Mouse (Mus musculus): ENCODE data around the gene St3gal3. TPM values are rescaled to one million over a fixed set of nuclear protein-coding genes. Genes with fewer than 3 reads are reported as not detected.
A peak's percentile ranks its signal among the peaks of the same experiment; 100 is the strongest.

Gene St3gal3
- polyA plus RNA-seq, 1 experiment from 2014 or later = 9.8 TPM

DNA sequence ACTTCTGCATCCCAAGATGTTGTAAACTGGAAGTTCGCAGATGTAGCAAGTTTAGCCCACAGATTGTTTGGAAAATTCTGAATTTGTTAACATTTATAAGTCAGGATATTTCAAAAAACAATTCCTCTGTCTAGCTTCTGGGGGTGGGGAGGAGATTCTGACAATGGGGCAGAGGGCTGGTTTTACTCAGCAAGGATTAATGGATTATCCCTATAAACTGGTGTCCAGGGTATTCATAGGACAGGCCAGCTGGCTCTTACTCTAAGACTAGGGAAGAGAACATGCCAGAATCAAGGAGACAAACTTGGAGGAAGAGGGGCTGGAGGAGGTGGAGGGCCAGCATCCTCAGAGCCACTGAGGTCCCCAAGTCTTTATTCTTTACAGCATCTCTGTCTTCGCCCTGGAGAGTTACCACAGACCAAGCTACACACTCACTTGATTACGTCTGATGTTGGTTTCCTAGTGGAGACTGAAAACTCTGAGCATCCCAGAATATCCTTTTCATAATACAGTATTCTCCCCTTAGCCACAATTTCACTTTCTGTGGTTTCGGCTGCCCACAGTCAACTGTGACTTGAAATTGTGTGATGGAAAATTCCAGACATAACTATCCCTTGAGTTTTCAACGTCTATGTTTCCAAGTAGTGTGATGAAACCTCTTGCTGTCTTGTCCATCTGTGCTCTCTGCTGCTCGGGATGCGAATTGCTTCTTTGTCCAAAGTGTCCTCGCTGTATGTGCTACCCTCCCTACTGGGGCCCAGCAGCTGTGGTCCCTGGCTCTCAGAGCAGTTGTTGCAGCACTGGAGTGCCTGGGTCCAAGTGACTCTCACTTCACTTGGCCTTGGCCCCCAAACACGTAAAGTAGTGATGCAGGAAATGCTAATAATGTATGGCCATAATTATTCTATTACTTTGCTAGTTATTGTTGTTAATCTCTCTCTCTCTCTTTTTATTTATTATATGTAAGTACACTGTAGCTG, 64.2 kb downstream of the St3gal3 start:
- no peak overlapping the region for H3K27ac ChIP-seq
- H3K4me3 ChIP-seq = no peak overlapping the region
- H3K27me3 ChIP-seq = no peaks in the 10 kb centered on the region
- no peak overlapping the region for H3K4me2 ChIP-seq
- H3K9ac ChIP-seq = no peak overlapping the region
- no peak for ATAC-seq (ENCODE audit: insufficient number of reproducible peaks, insufficient read depth, low FRiP score, low TSS enrichment, low read depth)
- H3K4me1 ChIP-seq = peaks cover 19% of the 10 kb centered on the region; the same call in 1 of the 2 replicates
- WGBS = 79% methylated on average over 9 of the region's 9 CpGs
- no peaks in the 10 kb centered on the region for H3K9me3 ChIP-seq
- peaks cover 4% of the 10 kb centered on the region; the same call in 1 of the 2 replicates for H3K36me3 ChIP-seq

DNA sequence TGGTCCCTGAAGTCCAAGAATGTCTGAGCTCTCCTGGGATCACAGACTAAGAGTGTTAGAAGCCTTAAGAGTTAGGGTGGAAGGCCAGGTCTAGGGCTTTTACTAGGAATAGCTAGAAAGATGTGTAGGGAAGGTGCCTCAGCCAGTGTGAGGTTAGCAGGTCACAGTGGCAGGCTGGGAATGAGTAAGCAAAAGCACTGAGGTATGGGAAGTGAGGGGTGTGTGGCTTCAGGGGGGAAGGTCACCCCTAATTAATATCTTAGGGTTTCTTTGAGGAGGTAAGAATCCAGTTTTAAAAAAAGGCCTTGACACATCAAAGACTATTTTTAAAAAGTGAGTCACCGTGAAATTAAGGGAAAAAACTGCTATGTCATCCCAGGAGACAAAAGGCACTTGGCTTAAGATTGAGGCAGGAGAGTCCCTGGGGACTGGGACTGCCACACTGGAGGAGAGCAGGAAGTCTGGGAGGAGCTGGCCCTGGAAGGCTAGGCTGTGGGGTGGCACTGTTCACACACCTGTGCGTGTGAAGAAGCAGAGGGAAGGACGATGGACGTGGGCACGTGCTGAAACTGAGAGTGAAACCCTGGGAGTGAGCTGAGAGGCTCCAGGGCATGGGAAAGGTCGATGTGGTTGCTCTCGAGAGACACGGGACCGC, 72.8 kb downstream of the St3gal3 start:
- no peak for ATAC-seq (ENCODE audit: insufficient number of reproducible peaks, insufficient read depth, low FRiP score, low TSS enrichment, low read depth)
- 44% methylated on average over 9 of the region's 9 CpGs for WGBS
- H3K36me3 ChIP-seq = no peaks in the 10 kb centered on the region
- H3K4me1 ChIP-seq = peaks cover 27% of the 10 kb centered on the region
- H3K4me2 ChIP-seq = no peak overlapping the region
- no peak overlapping the region for H3K4me3 ChIP-seq
- no peak overlapping the region for H3K27ac ChIP-seq
- no peaks in the 10 kb centered on the region for H3K9me3 ChIP-seq
- no peaks in the 10 kb centered on the region for H3K27me3 ChIP-seq
- no peak overlapping the region for H3K9ac ChIP-seq

DNA sequence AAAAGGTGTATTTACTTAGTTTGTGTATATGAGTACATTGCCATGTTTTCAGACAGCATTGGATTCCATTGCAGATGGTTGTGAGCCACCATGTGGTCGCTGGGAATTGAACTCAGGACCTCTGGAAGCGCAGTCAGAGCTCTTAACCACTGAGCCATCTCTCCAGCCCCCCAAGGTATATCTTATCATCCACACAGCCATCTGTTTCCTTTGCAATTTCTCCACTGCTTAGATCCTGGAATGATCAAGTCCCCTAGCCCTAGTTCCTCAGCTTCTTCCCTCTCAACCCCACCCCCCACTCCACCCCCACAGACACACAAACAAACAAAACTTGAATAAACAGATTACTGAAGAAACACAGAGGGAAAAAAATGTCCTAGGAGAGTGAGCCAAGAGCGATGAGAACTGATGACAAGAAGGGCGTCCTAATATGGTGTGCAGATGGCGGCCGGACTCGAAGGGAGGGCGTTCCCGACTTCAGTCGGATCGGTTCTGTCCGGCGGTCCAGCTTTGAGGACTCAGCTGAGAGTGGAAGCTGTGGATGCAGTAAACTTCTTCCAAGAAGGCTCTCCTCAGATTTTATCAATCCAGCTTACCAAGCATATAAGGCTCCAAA, 73.7 kb downstream of the St3gal3 start:
- 92% methylated on average over 13 of the region's 13 CpGs for WGBS
- Histone ChIP-seq H3K27ac (no peak overlapping the region), H3K4me1 (peaks cover 34% of the 10 kb centered on the region), H3K4me2 (no peak overlapping the region), H3K27me3 (no peaks in the 10 kb centered on the region), H3K9me3 (no peaks in the 10 kb centered on the region), H3K36me3 (no peaks in the 10 kb centered on the region), H3K9ac (no peak overlapping the region), H3K4me3 (no peak overlapping the region)
- ATAC-seq (ENCODE audit: insufficient number of reproducible peaks, insufficient read depth, low FRiP score, low TSS enrichment, low read depth) = no peak

DNA sequence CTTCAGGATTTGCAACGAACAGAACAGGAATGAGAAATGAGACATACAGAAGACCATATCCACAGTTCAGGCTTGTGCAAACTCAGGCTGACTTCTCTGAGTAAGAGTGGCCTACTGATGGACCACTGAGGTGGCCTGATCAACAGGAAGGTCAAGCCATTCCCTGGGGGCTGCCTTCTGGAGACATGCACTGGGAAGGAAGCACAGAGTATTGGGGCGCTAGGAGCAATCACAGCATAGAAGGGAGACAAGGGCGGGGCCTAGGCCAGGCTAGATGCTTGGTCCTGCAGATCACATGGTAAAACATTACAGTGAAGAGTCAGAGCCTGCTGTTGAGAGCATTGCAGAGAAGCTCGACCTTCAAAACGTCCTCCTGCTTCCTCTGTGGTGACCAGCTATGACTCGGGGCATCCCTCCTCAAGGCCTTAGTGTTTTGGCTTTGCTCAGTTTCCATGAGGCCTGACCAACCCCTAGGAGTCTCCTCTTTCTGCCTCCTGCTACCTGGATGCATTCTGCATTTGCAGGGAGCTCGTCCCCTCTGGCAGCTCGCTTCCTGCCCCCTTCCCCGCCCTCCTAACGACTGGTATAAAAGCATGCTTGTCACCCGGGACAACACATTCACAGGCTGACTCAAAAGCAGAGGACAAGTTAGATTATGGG, 74.8 kb downstream of the St3gal3 start:
- no peak for ATAC-seq (ENCODE audit: insufficient number of reproducible peaks, insufficient read depth, low FRiP score, low TSS enrichment, low read depth)
- Histone ChIP-seq H3K27ac (no peak overlapping the region), H3K27me3 (no peaks in the 10 kb centered on the region), H3K9me3 (no peaks in the 10 kb centered on the region), H3K36me3 (no peaks in the 10 kb centered on the region), H3K4me3 (no peak overlapping the region), H3K9ac (no peak overlapping the region), H3K4me2 (no peak overlapping the region), H3K4me1 (peaks cover 40% of the 10 kb centered on the region)
- WGBS = 59% methylated on average over 11 of the region's 11 CpGs

DNA sequence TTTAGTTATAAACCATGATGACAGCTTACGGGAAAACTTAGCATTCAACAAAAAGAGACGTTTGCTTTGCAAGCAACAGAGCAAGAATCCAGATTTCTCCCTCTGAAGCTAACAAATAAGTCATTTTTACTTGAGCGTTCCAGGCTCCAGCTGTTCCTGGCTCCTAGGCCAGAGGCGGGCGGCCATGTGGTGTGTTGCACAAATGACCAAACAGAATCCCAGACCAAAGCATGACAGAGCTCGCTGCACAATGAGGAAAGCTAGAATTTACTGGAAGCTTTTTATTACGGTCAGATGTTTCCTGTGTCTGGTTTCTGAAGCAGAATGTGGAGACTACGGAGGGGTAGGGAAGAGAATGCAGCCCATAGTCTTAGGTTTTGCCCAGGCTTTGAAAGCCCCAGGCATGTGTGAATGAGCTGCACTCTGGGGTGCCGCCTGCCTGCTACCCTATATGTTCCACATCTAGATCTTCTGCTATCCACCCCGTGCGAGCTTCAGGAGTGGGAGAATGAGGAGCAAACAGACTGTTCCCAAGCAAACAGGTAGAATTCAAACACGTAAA, 76.5 kb downstream of the St3gal3 start:
- no peak for ATAC-seq (ENCODE audit: insufficient number of reproducible peaks, insufficient read depth, low FRiP score, low TSS enrichment, low read depth)

DNA sequence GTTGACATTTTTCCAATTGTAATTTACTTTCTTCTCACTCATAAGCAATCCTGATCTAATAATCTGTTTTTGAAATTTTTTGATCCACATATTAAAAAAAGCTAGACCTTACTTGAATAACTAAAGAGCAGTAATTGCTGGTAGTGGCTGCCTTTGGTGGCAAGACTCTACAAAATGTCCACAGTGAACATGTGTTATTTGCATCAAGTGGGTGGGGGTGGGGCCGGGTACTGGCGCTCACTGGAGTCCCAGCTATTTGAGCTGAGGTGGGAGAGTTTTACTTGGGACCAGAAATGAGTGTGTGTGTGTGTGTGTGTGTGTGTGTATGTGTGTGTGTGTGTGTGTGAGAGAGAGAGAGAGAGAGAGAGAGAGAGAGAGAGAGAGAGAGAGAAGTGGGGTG, 77.6 kb downstream of the St3gal3 start:
- peaks cover 54% of the 10 kb centered on the region for H3K4me1 ChIP-seq
- H3K27me3 ChIP-seq = no peaks in the 10 kb centered on the region
- no peak for ATAC-seq (ENCODE audit: insufficient number of reproducible peaks, insufficient read depth, low FRiP score, low TSS enrichment, low read depth)
- 0 out of 2 replicates have a peak overlapping the region, but pooled peaks have one; percentile 23 for H3K27ac ChIP-seq
- no peaks in the 10 kb centered on the region for H3K9me3 ChIP-seq
- no peak overlapping the region for H3K4me3 ChIP-seq
- no peak overlapping the region for H3K4me2 ChIP-seq
- WGBS = 74% methylated on average over 2 of the region's 2 CpGs
- H3K9ac ChIP-seq = no peak overlapping the region
- no peaks in the 10 kb centered on the region for H3K36me3 ChIP-seq

More for the DNA sequence above, 76.5 kb downstream of the St3gal3 start:
- Histone ChIP-seq H3K9ac (no peak overlapping the region), H3K27me3 (no peaks in the 10 kb centered on the region), H3K4me3 (no peak overlapping the region), H3K4me2 (no peak overlapping the region), H3K4me1 (peaks cover 54% of the 10 kb centered on the region), H3K27ac (peak overlapping the region; percentile 80), H3K9me3 (no peaks in the 10 kb centered on the region), H3K36me3 (no peaks in the 10 kb centered on the region)
- WGBS = 45% methylated on average over 12 of the region's 12 CpGs

DNA sequence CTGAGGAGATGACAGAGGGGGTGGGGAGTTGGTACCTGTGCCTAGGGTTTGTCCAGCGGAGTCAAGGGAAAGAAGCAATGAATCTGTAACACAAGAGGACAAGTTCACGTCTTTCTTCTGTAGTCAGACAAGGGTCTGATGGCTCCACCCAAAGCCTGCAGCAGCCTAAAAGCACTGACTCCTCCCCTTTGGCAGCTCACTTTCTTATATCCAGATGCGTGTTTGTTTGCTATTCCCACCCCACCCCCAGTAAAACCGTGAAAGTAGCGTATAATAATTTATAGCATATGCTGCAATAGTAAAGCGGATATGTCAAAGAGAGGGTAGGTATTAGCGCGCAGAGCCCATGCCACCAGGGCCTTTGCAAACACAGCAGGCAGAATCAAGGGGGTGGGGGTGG, 80.1 kb downstream of the St3gal3 start:
- WGBS = 27% methylated on average over 8 of the region's 8 CpGs
- ATAC-seq (ENCODE audit: insufficient number of reproducible peaks, insufficient read depth, low FRiP score, low TSS enrichment, low read depth) = peak; percentile 67; the same call in 1 of the 2 replicates
- Histone ChIP-seq H3K4me3 (no peak overlapping the region), H3K36me3 (no peaks in the 10 kb centered on the region), H3K9me3 (no peaks in the 10 kb centered on the region), H3K4me1 (peaks cover 47% of the 10 kb centered on the region), H3K9ac (no peak overlapping the region), H3K27ac (peak overlapping the region; percentile 77), H3K27me3 (no peaks in the 10 kb centered on the region), H3K4me2 (peak overlapping the region; percentile 48)

DNA sequence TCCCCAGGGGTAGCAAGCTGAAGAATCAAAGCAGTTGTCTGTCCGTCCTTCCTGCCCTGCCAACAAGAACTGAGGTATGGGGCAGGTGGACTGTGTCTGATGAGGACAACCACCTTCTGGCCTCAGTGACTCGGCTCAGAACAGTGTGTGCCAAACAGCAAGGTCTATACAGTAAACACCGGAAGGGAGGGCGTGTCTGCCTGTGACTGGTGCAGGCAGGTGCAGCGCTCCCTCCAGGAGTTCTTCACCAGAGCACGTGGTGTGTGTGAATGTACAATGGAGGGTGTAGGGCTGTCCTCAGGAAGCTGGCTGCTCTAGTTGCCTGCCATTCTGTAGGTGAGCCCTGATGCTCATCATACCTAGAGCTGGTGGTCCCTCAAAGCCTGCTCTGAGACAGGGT, 80.8 kb downstream of the St3gal3 start:
- no peaks in the 10 kb centered on the region for H3K9me3 ChIP-seq
- H3K4me2 ChIP-seq = peak overlapping the region; percentile 48
- no peaks in the 10 kb centered on the region for H3K27me3 ChIP-seq
- 92% methylated on average over 6 of the region's 6 CpGs for WGBS
- H3K9ac ChIP-seq = no peak overlapping the region
- no peak for ATAC-seq (ENCODE audit: insufficient number of reproducible peaks, insufficient read depth, low FRiP score, low TSS enrichment, low read depth)
- H3K4me1 ChIP-seq = peaks cover 45% of the 10 kb centered on the region
- no peak overlapping the region for H3K4me3 ChIP-seq
- no peaks in the 10 kb centered on the region for H3K36me3 ChIP-seq
- peak overlapping the region; percentile 77 for H3K27ac ChIP-seq

DNA sequence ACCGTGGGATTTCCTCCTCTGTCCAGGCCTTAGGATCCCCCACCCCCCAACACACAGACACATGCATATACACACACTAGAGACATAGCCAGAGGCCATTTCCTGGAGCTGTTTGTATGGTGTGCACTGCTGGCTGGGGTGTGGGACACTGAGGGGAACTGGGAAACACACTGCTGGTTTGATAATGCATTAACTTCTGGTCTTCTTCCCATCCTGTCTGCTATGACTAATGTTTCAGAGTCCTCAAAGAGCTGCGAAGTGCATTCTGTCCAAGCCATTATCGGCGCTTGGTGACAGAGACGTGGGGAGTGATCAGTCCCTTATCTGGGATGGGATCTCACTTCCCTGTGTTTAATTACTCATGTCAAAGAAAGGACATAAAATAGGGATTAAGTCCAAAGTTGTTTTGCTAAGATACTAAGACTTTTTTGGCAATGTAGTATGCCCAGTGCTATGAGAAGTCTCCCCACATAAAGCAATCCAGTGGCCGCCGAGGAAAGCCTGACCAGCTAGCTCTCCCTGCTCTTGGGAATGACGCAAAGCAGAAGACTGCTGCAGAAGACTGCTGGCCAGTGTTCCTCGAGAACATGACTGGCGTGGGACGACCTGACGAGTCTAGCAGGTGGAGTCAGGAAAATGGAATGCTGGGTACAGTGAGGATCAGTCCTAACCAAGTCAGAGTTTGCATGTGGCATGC, 85.0 kb downstream of the St3gal3 start:
- WGBS = 74% methylated on average over 12 of the region's 12 CpGs
- no peaks in the 10 kb centered on the region for H3K36me3 ChIP-seq
- no peak overlapping the region for H3K4me2 ChIP-seq
- no peak for ATAC-seq (ENCODE audit: insufficient number of reproducible peaks, insufficient read depth, low FRiP score, low TSS enrichment, low read depth)
- H3K4me1 ChIP-seq = peaks cover 15% of the 10 kb centered on the region
- H3K4me3 ChIP-seq = no peak overlapping the region
- no peak overlapping the region for H3K27ac ChIP-seq
- no peaks in the 10 kb centered on the region for H3K27me3 ChIP-seq
- no peak overlapping the region for H3K9ac ChIP-seq
- H3K9me3 ChIP-seq = no peaks in the 10 kb centered on the region

DNA sequence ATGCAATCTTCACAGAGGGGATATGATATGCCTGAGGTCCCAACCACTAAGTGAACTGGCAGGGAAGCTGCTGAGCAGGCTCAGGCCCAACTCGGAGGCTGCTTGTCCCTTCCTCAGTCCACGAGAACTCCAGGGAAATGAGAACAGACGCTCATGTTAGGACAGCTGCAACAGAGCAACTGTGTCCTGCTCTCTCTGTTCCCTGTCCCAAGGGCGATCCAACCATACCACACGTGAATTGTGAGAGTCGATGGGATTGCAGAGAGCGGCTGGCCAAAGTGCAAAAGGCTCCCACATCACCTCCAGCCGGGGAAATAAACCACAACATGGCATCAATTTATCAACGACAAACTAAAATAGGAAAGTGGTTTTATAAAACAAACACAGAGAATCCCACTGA, 90.2 kb downstream of the St3gal3 start:
- H3K4me2 ChIP-seq = no peak overlapping the region
- H3K27me3 ChIP-seq = no peaks in the 10 kb centered on the region
- no peak overlapping the region for H3K27ac ChIP-seq
- H3K9me3 ChIP-seq = no peaks in the 10 kb centered on the region
- WGBS = 56% methylated on average over 9 of the region's 9 CpGs
- no peak overlapping the region for H3K4me3 ChIP-seq
- peaks cover 22% of the 10 kb centered on the region for H3K4me1 ChIP-seq
- no peak overlapping the region for H3K9ac ChIP-seq
- ATAC-seq (ENCODE audit: insufficient number of reproducible peaks, insufficient read depth, low FRiP score, low TSS enrichment, low read depth) = no peak
- no peaks in the 10 kb centered on the region for H3K36me3 ChIP-seq
